Mouse (Mus musculus) limb, embryonic 14.5 days (tissue): ENCODE measurements around the gene Fam83c. TPM values are rescaled to one million over a fixed set of nuclear protein-coding genes. Genes with fewer than 3 reads are reported as not detected.
"Not testable (repeated sequence)": the region's sequence is repeated elsewhere in the genome, so short reads cannot be mapped to it uniquely, and the experiment has no call there.

ENCODE experiments used
- ATAC-seq: fragments of 200-750 bp; cut with Nextera tagmentation; 2 replicates; pipeline ENCODE4 v1.8.0; 2017; ENCODE audit warnings: low read depth, moderate number of reproducible peaks, moderate TSS enrichment; ENCODE audit not compliant: low FRiP score
- DNase-seq: peaks from one replicate; pipeline ENCODE4 v3.0.0-alpha.2; 2015; ENCODE audit warnings: low spot score
- H3K27ac ChIP-seq: fragments of 300-500 bp; sonication (generic); replicated peaks from 2 replicates; pipeline ENCODE4 v1.5.1; 2014; ENCODE audit warnings: low read depth, mild to moderate bottlenecking, low read length, moderate library complexity, mixed read lengths
- H3K27me3 ChIP-seq: fragments of 300-500 bp; sonication (generic); 2 replicates; pipeline ENCODE4 v1.6.1; 2014; ENCODE audit warnings: low read length, mixed read lengths; ENCODE audit not compliant: control insufficient read depth, insufficient read depth
- H3K36me3 ChIP-seq: fragments of 300-500 bp; sonication (generic); 2 replicates; pipeline ENCODE4 v1.6.1; 2014; ENCODE audit warnings: mild to moderate bottlenecking, low read length, moderate library complexity, mixed read lengths; ENCODE audit not compliant: control insufficient read depth, insufficient read depth
- H3K4me1 ChIP-seq: fragments of 300-500 bp; sonication (generic); 2 replicates; pipeline ENCODE4 v1.6.1; 2014; ENCODE audit warnings: antibody characterized with exemption, low read length, mixed read lengths; ENCODE audit not compliant: control insufficient read depth, insufficient read depth
- H3K4me2 ChIP-seq: fragments of 300-500 bp; sonication (generic); replicated peaks from 2 replicates; pipeline ENCODE4 v1.6.1; 2014; ENCODE audit warnings: low read depth, mild to moderate bottlenecking, low read length, moderate library complexity; ENCODE audit not compliant: severe bottlenecking
- H3K4me3 ChIP-seq: fragments of 300-500 bp; sonication (generic); replicated peaks from 2 replicates; pipeline ENCODE4 v1.5.1; 2014; ENCODE audit warnings: low read length
- H3K9ac ChIP-seq: fragments of 300-500 bp; sonication (generic); 2 replicates; pipeline ENCODE4 v1.6.1; 2014; ENCODE audit warnings: mild to moderate bottlenecking, low read depth, low read length, moderate library complexity; ENCODE audit not compliant: severe bottlenecking
- H3K9me3 ChIP-seq: fragments of 300-500 bp; sonication (generic); 2 replicates; pipeline ENCODE4 v1.6.1; 2016; ENCODE audit warnings: low read length; ENCODE audit not compliant: control insufficient read depth
- POLR2A ChIP-seq: fragments of 200-500 bp; IDR thresholded peaks from 2 replicates; pipeline ENCODE4 v1.8.0; 2012; ENCODE audit warnings: inconsistent platforms, mild to moderate bottlenecking, moderate library complexity, borderline replicate concordance; ENCODE audit not compliant: insufficient read depth, insufficient read length; ENCODE audit errors: extremely low read depth
- WGBS: fragments of 180-500 bp; shearing (Covaris S2); extraction: QIAGEN DNeasy Blood & Tissue Kit; methylation state at CpG from one replicate; pipeline ENCODE4 v1.1.7; 2014; 5-methylcytosine and 5-hydroxymethylcytosine counted together
- polyA plus RNA-seq, 2 experiments: library from polyadenylated mRNA; depleted of rRNA in 1 of 2; stranded (reverse) in 1 of 2; unstranded in 1 of 2; fragments of >200 nt; fragmentation: Nextera tagmentation in 1 of 2; extraction: Ambion mirVana in 1 of 2; gene quantifications; 2 replicates each; pipeline versions ENCODE4 v1.2.1 to v1.2.3; 2012 to 2014

Fam83c gene
- polyA plus RNA-seq, 2 experiments = 2.0 to 2.1 TPM

DNA sequence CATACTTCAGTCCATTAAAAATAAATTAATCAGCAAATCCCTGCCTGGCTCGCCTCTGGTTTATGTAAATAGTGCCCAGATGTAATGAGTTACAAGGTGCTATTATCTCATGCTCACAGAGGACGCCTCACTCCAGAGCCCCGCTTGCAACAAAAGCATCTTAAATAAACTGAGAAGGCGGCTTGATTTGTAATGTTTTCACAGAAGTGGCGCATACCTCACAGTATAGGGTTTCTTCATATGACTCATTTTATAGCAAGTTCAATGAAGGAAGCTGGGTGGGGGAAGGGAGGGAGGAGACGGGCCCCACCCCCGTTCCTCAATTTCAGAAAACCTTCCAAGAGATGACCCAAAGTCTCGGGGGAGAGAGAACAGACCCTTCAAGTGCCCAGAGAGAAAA, 12.3 kb upstream of the Fam83c start:
- H3K27me3 ChIP-seq = no peaks in the 10 kb centered on the region
- no peak overlapping the region for H3K4me3 ChIP-seq
- peaks cover 11% of the 10 kb centered on the region; the same call in 1 of the 2 replicates for H3K4me1 ChIP-seq
- peaks cover 48% of the 10 kb centered on the region for H3K36me3 ChIP-seq
- WGBS = 50% methylated on average over 8 of the region's 8 CpGs
- 0 out of 2 replicates have a peak overlapping the region, but pooled peaks have one; percentile 38 for H3K27ac ChIP-seq
- H3K9me3 ChIP-seq = no peaks in the 10 kb centered on the region
- TF ChIP-seq POLR2A = no peak
- no peak overlapping the region for H3K9ac ChIP-seq
- ATAC-seq (peak; percentile 41), DNase-seq (peak; percentile 26)
- no peak overlapping the region for H3K4me2 ChIP-seq

DNA sequence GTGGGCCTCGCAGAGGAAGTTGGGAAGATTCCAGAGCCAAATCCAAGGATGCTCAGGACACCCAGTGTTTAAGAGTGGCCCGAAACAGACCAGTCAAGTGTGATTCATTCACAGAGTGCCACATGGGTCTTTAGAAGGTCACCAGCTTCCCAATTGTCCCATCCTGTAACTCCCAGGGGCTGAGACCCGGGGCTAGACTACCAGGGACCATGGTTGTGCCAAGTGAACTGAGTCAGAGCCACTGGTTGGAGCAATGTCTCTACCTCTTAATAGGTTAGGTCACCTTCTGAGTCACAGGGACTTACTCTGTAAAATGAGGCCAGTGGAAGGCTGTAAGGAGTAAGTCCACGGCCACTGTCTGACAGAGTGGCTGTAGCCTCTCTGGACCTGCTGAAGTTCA, 4.3 kb upstream of the Fam83c start:
- no peak for DNase-seq
- no peak overlapping the region for H3K4me3 ChIP-seq
- no peaks in the 10 kb centered on the region for H3K27me3 ChIP-seq
- no peak for ATAC-seq
- H3K9me3 ChIP-seq = no peaks in the 10 kb centered on the region
- TF ChIP-seq POLR2A = no peak
- no peak overlapping the region for H3K27ac ChIP-seq
- no peak overlapping the region for H3K4me2 ChIP-seq
- H3K36me3 ChIP-seq = no peaks in the 10 kb centered on the region
- 82% methylated on average over 4 of the region's 4 CpGs for WGBS
- H3K4me1 ChIP-seq = no peaks in the 10 kb centered on the region
- H3K9ac ChIP-seq = no peak overlapping the region

DNA sequence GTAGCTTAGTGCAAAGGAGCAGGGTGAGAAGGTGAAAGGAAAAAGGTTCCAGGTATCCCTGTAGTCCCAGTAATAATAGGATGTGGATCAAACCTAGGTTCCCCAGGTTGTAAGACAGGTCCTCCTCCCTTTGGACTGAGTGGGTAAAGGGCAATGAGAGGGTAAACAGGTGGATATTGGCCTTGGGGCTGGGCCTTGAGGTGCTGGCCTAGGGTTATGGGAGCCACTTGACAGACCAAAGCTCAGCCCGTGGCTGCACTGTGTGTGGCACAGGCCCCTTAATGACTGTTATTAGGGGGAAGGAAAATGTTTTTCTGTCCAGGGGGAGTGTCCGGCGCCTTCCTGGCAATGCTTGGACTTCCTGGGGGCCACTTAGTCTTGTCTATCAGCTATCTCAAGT, 3.3 kb upstream of the Fam83c start:
- Histone ChIP-seq H3K4me1 (no peaks in the 10 kb centered on the region), H3K4me2 (no peak overlapping the region), H3K36me3 (no peaks in the 10 kb centered on the region), H3K4me3 (no peak overlapping the region), H3K9ac (no peak overlapping the region), H3K9me3 (no peaks in the 10 kb centered on the region), H3K27ac (no peak overlapping the region), H3K27me3 (no peaks in the 10 kb centered on the region)
- DNase-seq (no peak), ATAC-seq (no peak)
- 72% methylated on average over 3 of the region's 3 CpGs for WGBS
- TF ChIP-seq POLR2A = no peak

DNA sequence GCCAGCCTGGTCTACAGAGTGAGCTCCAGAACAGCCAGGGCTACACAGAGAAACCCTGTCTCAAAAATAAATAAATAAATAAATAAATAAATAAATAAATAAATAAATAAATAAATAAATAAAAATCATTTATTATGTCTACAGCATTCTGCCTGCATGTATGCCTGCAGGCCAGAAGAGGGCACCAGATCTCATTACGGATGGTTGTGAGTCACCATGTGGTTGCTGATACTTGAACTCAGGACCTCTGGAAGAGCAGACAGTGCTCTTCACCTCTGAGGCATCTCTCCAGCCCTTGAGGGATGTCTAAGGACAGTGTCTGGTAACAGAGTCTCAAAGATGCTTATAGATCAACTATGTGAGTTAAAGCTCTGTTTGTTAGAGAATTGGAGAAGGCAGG, 2.6 kb downstream of the Fam83c start:
- not testable (repeated sequence) for DNase-seq, H3K27ac ChIP-seq, H3K4me3 ChIP-seq, H3K36me3 ChIP-seq, H3K4me1 ChIP-seq, H3K4me2 ChIP-seq, H3K9me3 ChIP-seq, ATAC-seq, H3K9ac ChIP-seq, H3K27me3 ChIP-seq
- 74% methylated on average over 1 of the region's 1 CpGs for WGBS

DNA sequence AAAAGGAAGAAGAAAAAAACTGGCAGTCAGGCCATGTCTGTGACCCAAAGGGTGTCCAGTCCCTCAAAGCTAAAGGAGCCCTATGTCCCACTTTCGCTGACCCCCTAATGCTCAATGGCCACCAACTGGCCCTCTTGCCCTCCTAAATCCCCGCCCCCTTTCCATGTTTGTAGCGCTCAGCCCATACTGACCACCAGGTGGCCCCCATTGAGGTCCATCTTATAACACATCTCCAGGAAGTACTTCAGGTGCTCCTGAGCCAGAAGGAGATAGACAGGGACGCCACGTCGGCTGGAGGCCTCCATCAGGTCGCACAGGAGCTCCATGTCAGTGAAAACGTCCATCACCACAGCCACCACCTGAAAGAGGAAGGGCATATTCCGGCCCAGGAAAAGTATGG, 3.4 kb downstream of the Fam83c start:
- Histone ChIP-seq H3K27me3 (no peaks in the 10 kb centered on the region), H3K4me2 (no peak overlapping the region), H3K9ac (no peak overlapping the region), H3K9me3 (no peaks in the 10 kb centered on the region), H3K4me3 (no peak overlapping the region), H3K4me1 (peaks cover 5% of the 10 kb centered on the region), H3K27ac (no peak overlapping the region), H3K36me3 (no peaks in the 10 kb centered on the region)
- TF ChIP-seq POLR2A = no peak
- WGBS = 67% methylated on average over 9 of the region's 9 CpGs
- ATAC-seq (no peak), DNase-seq (no peak)

DNA sequence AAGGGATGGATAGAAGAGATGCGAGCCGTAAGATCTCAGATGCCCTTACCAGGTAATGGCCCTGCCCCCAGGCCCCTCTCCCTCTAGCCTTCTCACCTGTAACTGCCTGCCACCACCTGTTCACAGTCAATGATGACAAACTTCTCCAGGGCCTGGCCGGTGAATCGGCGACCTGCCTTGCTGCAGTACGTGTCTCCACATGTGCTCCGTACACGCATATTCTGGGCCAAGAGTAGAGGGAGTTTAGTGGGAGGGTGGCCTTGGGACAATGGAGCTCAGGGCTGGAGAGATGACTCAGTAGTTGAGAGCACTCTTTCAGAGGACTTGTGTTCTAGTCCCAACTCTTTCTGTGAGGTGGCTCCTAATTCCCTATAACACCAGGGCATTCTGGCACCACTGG, 3.8 kb downstream of the Fam83c start:
- DNase-seq (no peak), ATAC-seq (no peak)
- Histone ChIP-seq H3K4me1 (peaks cover 5% of the 10 kb centered on the region), H3K4me2 (no peak overlapping the region), H3K36me3 (no peaks in the 10 kb centered on the region), H3K9me3 (no peaks in the 10 kb centered on the region), H3K27ac (no peak overlapping the region), H3K9ac (no peak overlapping the region), H3K27me3 (no peaks in the 10 kb centered on the region), H3K4me3 (no peak overlapping the region)
- 90% methylated on average over 8 of the region's 8 CpGs for WGBS
- no peak for TF ChIP-seq POLR2A
